Mouse (Mus musculus): ENCODE measurements around the gene Efna3.

The Efna3 gene

DNA sequence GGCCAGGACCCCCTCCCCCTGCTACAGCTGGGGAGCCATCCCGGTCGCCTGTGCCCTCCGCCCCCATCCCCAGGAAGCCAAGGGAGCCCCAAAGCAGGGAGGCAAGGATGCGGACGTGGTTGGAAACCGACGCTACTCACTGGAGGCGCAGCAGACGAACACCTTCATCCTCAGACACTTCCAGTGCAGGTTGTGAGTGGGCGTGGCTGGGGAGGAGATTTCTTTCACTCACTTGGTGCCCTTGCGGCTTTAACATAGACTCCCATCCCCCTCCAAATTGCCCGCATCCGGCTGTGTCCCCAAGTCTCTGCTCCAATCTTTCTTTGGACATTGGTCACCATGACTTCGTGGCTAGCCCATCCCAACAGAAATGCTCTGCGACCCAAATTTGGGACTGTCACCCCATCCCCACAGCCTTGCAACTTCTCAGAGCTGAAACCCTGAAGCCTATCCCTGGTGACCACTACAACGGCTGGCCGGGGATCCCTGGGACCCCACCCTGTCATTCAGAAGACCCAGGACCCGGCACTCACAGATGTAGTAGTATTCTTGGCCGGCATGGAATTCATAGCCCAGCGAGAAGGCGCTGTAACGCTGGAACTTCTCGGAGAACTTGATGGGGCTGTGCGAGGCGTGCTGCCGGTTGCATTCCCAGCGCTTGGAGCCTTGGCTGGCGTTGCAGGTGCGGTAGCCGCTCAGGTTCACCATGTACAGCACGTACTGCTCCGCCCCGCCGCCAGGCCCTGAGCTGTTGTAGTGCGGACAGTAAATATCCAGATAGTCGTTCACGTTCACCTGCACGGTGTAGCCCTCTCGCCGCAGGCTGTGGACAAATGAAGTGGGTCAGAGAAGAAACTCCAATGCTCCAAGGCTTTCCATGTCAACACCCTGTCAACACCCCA lies 6.6 kb downstream of the Efna3 start:
- DNase-seq: peak in 1 of 2 experiments; percentile 46

GRCm38 (mm10) chr3:89315195-89315929 lies 7.4 kb downstream of the Efna3 start:
- DNase-seq: peak; percentile 85 to 91

GRCm38 (mm10) chr3:89314791-89315190 lies 8.0 kb downstream of the Efna3 start:
- no peak for DNase-seq

DNA sequence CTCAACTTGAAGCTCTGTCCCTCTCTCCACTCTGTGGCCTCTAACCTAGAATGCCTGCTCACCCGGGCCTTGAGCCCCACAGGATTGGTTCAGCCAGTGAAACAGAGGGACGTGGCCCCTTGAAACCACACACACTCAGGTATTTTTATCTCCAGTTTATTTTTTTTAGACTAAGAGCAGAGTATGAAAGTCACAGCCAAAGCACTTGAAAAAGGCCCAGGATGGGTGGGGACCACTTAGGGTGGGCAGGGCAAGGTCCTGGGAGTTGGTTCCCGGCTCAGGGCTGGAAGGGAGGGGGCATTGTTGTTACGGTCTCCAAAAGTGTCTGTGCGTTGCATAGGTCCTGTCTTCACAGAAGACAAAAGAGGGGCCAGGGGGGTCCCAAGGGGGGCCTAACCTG lies 8.4 kb downstream of the Efna3 start:
- no peak for DNase-seq

DNA sequence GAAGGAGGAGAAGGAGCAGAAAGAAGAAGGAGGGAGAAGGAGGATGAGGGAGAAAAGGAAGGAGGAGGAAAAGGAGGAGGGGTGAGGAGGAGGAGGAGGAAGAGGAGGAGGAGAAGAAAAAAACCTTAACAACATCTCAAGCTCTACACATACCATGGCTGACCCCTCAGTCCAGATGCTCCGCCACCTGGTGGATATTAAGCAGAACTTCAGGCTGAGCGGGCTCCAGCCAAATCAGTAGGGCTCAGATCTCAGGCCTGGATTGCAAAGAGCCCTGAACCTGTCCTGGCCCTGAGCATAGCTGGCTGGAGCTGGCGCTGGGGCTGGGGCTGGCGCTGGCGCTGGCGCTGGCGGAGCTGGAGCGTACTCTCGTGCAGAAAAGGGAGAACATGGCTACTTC lies 14.7 kb downstream of the Efna3 start:
- DNase-seq: peak; percentile 81 to 82

- peak; percentile 70 to 71 for DNase-seq
These were observed 17.0 kb downstream of the Efna3 start for GRCm38 (mm10) chr3:89305551-89306325.

DNA sequence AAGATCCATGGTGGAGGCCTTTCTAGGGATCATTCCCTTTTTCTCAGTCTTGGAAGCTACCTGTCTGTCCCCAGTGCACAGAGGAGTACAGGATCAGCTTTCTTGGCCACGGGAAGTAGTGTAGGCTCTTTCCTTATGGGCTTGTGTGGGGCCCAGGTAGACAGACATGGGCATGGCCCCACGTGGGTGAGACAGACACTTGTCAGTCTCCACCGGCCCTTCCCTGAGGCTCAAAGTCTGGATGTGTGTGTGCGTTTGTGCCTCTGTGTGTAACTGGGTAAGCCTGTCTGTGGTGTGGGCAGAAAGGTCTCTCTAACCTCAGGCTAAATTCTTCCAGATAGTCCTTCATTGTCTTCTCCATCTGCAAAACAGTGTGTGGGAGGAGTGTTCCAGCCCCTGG lies 17.7 kb downstream of the Efna3 start:
- peak in 1 of 2 experiments; percentile 56 for DNase-seq

DNA sequence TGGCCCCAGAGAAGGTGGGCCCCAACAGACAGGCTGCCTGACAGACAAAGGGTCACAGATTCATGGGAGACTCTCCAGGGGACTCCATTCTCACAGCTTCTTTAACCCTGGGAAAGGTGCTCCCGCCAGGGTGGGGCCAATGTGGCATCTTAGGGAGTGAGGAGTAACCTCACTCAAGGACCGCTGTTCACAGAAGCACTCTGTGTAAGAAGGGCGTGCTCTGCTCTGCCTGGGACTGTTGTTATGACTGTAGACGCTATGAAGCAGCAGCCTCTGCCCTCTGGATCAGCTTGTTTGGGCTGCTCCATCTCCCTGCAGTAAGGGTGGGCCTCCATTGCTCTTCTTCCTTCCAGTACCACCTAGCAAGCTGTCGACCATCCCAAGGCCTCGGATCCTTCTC lies 18.3 kb downstream of the Efna3 start:
- DNase-seq: no peak

DNA sequence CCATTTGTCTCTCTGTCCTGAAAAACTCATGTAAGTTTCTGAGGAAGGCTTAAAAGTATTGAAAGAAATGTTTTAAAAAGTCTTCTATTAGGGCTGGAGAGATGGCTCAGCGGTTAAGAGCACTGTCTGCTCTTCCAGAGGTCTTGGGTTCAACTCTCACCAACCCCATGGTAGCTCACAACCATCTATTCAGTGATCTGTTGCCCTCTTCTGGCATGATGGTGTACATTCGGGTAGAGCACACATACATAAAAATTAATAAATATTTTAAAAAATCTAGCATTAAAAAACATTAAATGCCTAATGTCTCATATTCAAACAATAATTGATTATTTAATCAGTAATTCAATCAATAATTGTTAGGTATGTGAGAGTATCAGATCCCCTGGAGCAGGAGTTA lies 22.3 kb downstream of the Efna3 start:
- DNase-seq: no peak

- peak in 1 of 2 experiments; percentile 85 for DNase-seq
These were observed 22.7 kb downstream of the Efna3 start for GRCm38 (mm10) chr3:89300071-89300470.

DNA sequence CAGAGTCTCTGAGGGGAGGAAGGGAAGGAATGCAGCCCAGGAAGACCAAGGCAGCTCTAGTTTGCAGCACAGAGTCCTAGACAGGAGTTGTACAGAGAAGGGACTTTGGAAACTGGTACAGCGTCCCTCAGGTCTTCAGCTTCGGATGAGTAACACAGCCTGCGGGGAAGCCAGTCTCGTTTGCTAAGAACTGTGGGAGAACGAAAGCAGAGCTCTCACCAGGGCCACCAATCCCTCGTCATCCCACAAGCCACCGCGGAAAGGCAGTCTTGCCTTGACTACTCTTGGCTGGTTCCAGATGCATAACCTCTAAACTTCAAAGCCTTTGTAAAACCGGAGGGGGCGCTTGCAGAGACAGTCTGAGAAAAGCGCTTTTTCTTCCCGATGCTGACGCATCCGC lies 23.3 kb downstream of the Efna3 start:
- peak; percentile 54 to 68 for DNase-seq

DNA sequence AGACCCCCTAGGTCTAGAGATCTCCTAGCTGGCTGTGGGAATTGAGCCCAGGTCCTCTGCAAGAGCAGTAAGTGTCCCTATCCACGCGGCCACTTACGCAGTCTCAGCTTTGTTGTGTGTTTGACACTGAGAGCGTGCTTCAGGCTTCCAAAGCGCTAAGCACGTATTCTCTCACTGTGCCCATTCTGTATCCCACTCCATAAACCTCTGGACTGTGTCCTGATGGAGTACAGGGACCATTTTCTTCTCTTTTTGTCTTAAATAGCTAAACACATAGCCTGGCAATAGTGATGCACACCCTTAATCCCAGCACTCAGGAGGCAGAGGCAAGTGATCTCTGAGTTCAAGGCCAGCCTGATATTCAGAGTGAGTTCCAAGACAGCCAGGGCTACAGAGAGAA lies 23.9 kb downstream of the Efna3 start:
- no peak for DNase-seq

DNA sequence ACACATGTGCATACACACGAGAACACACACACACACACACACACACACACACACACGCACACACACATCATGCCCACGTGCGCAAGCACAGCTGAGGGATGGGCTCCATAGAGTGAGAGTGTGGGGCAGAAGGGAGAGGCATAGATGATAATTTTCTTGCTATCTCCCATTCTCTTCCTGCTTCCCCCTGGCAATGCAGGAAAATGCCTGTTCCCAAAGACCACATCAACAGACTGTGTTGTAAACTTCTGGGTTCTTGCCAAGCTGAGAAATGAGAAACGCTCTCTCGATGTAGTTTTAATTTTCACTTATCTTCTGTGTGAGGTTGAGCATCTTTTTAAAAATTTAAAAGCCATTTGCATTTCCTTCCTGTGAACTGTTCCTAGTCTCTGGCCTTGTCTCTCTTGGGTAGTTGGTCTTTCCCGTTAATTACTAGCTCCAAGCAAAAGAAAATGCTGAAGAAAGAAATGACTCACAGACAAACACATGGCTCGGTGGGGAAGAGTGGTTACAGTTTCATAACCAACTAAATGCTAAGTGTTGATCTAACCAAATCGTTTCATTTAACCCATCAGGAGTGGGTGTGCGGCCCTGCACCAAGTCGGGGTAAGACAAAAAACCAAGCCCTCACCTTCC lies 25.9 kb downstream of the Efna3 start:
- DNase-seq: no peak

DNA sequence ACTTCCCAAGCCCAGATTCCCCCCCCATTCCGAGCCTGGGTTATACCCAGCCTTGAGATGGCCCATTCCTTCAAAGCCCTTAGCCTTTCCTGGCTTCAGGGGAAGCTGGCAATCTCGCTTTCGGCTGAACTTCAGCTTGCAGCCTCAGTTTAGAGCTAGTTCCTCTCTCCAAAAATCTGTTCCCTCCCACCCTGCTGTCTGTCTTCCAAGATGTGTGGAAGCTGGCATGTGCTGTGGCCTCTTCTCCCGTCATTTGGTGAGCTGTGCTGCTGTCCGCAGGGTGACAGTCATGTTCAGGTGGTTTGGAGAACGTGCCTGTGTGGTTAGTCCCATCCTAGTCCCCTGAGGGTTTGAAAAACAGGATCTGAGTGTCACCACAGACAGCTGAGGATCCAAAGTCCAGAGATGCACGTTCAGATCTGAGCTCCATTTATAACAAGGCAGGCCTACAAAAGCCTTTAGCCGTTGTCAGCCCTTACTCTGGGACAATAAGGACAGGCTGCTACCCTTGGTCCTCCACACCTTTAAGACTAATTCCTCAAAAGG lies 27.0 kb downstream of the Efna3 start:
- DNase-seq: no peak

GRCm38 (mm10) chr3:89294195-89294594 lies 28.6 kb downstream of the Efna3 start:
- peak; percentile 54 to 79 for DNase-seq

GRCm38 (mm10) chr3:89293247-89293918 lies 29.4 kb downstream of the Efna3 start:
- DNase-seq: peak; percentile 70 to 83

GRCm38 (mm10) chr3:89292303-89292702 lies 30.5 kb downstream of the Efna3 start:
- DNase-seq: no peak

- DNase-seq: no peak
These were observed 30.9 kb downstream of the Efna3 start for GRCm38 (mm10) chr3:89291874-89292273.

GRCm38 (mm10) chr3:89288503-89288928 lies 34.2 kb downstream of the Efna3 start:
- DNase-seq: peak; percentile 68 to 73

DNA sequence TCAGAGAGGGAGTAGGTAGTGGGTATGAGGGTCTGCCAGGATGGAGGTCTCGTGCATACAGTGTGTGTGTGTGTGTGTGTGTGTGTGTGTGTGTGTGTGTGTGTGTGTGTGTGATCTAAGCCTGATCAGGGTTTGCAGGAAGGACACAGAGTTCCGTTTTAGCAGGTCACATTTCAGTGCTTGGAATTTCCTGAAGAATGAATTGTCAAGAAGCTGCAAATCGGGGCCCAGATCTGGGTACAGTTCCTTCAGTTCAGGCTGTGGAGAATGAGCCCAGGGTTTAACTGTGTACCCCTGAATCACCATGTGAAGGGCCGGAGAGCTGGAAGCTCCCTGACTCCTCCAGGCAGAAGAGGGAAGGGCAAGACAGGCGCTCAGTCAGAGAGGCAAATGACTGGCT lies 35.5 kb downstream of the Efna3 start:
- DNase-seq: peak; percentile 27 to 31

GRCm38 (mm10) chr3:89285526-89285925 lies 37.2 kb downstream of the Efna3 start:
- no peak for DNase-seq

- no peak for DNase-seq
These were observed 38.5 kb downstream of the Efna3 start for GRCm38 (mm10) chr3:89284261-89284660.

Measured in kidney, postnatal 36 days (tissue).